Comparison of ENCODE assay signal across 26 mouse cellular contexts in the genomic region with DNA sequence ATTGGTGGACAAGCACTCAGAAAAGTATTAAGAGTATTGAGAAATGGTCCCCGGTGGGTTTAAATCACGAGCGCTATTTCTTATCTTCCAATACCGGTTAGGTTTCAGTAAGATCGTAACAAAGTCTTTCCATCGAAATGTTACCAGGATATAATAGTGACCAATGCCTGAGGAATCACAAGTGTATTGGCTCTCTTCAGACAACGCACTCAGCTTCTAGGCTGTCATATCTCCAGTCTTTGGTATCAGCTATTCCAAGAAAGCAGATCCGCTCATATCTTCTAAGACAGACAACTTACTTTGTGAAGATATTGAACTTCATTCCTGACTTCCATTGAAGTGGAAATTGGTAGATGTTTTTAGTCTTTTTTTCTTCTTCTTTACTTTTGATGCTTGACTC. TPM values are rescaled to one million over a fixed set of nuclear protein-coding genes. Genes with fewer than 3 reads are reported as not detected.
A peak's percentile ranks its signal among the peaks of the same experiment; 100 is the strongest.
DNase-seq lines count a peak whose midpoint lies in the region; ATAC-seq and TF ChIP-seq lines count a peak whose summit lies in the region.
"Had no signal": no experiment of that assay in that cellular context is flagged by ENCODE, and none has a peak within 500 bp of the region (broad histone marks: within the 10 kb centered on the region; RNA-seq: fewer than 3 reads in every experiment).

No protein-coding gene starts in this region.

- peak overlapping the region; percentile 71 for H3K27ac ChIP-seq in heart, adult 2 months
- H3K27ac ChIP-seq in liver, embryonic 11.5 days (ENCODE audit: low read depth, low read length), result no peak overlapping the region
- peak overlapping the region; percentile 88 for H3K27ac ChIP-seq in brown adipose tissue, adult 24 weeks (replicated peaks; ENCODE audit: low read depth, low read length)
- no peak overlapping the region for H3K27ac ChIP-seq in liver, postnatal 0 days (ENCODE audit: low read depth)
- H3K27ac ChIP-seq: embryonic facial prominence, embryonic 10.5 days; embryonic facial prominence, embryonic 15.5 days; hindbrain, embryonic 14.5 days; kidney, postnatal 0 days; limb, embryonic 10.5 days; limb, embryonic 15.5 days had no signal

- H3K27me3 ChIP-seq in heart, adult 2 months (ENCODE audit: control insufficient read depth, insufficient read depth, low read length), result no peaks in the 10 kb centered on the region
- H3K27me3 ChIP-seq in liver, embryonic 11.5 days (replicated peaks; ENCODE audit: control insufficient read depth, insufficient read depth, low read length), result no peaks in the 10 kb centered on the region
- no peaks in the 10 kb centered on the region for H3K27me3 ChIP-seq in liver, postnatal 0 days (ENCODE audit: insufficient read depth, low read length)
- H3K27me3 ChIP-seq: embryonic facial prominence, embryonic 15.5 days; heart, embryonic 15.5 days; limb, embryonic 15.5 days had no signal

- WGBS in heart, adult 2 months, result 82% methylated on average over 8 of the region's 8 CpGs
- 75% methylated on average over 8 of the region's 8 CpGs for WGBS in liver, embryonic 11.5 days
- WGBS in liver, postnatal 0 days (ENCODE audit: insufficient replicate concordance), result 81% methylated on average over 8 of the region's 8 CpGs

- H3K4me2 ChIP-seq in liver, embryonic 11.5 days, result peak overlapping the region; percentile 23
- peak overlapping the region; percentile 42; the same call in 1 of the 2 replicates for H3K4me2 ChIP-seq in liver, postnatal 0 days (ENCODE audit: low read depth, low read length)
- H3K4me2 ChIP-seq: embryonic facial prominence, embryonic 15.5 days; hindbrain, embryonic 14.5 days; limb, embryonic 15.5 days had no signal

- H3K4me1 ChIP-seq in heart, adult 2 months (ENCODE audit: control insufficient read depth, insufficient read depth, low read length), result peaks cover 3% of the 10 kb centered on the region
- no peaks in the 10 kb centered on the region for H3K4me1 ChIP-seq in liver, embryonic 11.5 days (replicated peaks; ENCODE audit: control insufficient read depth, insufficient read depth, low read length)
- peaks cover 13% of the 10 kb centered on the region for H3K4me1 ChIP-seq in brown adipose tissue, adult 24 weeks (ENCODE audit: control insufficient read depth, insufficient read depth, insufficient read length, low read length)
- peaks cover 6% of the 10 kb centered on the region; the same call in 1 of the 2 replicates for H3K4me1 ChIP-seq in liver, postnatal 0 days (ENCODE audit: insufficient read depth)
- H3K4me1 ChIP-seq: limb, embryonic 15.5 days had no signal

- no peak for TF ChIP-seq CTCF in heart, adult 2 months (IDR thresholded peaks at IDR 0.05)
- no peak for TF ChIP-seq CTCF in liver, postnatal 0 days (IDR thresholded peaks at IDR 0.05; ENCODE audit: low read depth)

- no peak for TF ChIP-seq POLR2A in heart, adult 2 months (IDR thresholded peaks at IDR 0.05; ENCODE audit: insufficient read depth, low read depth, low read length)

- DNase-seq in heart, adult 2 months, result no peak
- DNase-seq in heart, postnatal 25 days (ENCODE audit: low spot score), result no peak
- DNase-seq in liver, embryonic 11.5 days (ENCODE audit: low spot score), result no peak
- no peak for DNase-seq in liver
- no peak for DNase-seq in liver, postnatal 0 days
- DNase-seq in kidney, postnatal 36 days, result no peak
- no peak for DNase-seq in thymus, postnatal 10 days (ENCODE audit: low spot score in 2 of 2)
- DNase-seq: adrenal gland, postnatal 14 days; cerebellum, adult 2 months; cerebellum, postnatal 14 days; gastrocnemius, postnatal 36 days; heart, postnatal 4 days; kidney, adult 8-10 months; layer of hippocampus, postnatal 36 days; midbrain, embryonic 14.5 days had no signal

- ATAC-seq in liver, embryonic 11.5 days (replicated peaks; ENCODE audit: low FRiP score), result peak; percentile 71
- ATAC-seq in liver, postnatal 0 days, result no peak
- ATAC-seq: forebrain, embryonic 14.5 days; inflammation-experienced regulatory T-cells, adult 6 months; lung, postnatal 0 days had no signal

- no peak overlapping the region for H3K9ac ChIP-seq in heart, adult 2 months (ENCODE audit: low read depth, low read length)
- no peak overlapping the region for H3K9ac ChIP-seq in liver, embryonic 11.5 days (ENCODE audit: low read depth, low read length)
- H3K9ac ChIP-seq in liver, postnatal 0 days (replicated peaks), result no peak overlapping the region
- H3K9ac ChIP-seq: embryonic facial prominence, embryonic 15.5 days; heart, embryonic 15.5 days; hindbrain, embryonic 14.5 days; limb, embryonic 15.5 days had no signal

- TF ChIP-seq EP300 in heart, adult 2 months (IDR thresholded peaks at IDR 0.05; ENCODE audit: insufficient read depth, low read depth, low read length), result no peak
- TF ChIP-seq EP300 in liver, postnatal 0 days (IDR thresholded peaks at IDR 0.05; ENCODE audit: low read depth), result no peak

- H3K9me3 ChIP-seq in liver, embryonic 11.5 days (ENCODE audit: control insufficient read depth, low read length), result no peaks in the 10 kb centered on the region
- no peaks in the 10 kb centered on the region for H3K9me3 ChIP-seq in liver, postnatal 0 days (ENCODE audit: low read length)
- H3K9me3 ChIP-seq: embryonic facial prominence, embryonic 10.5 days; embryonic facial prominence, embryonic 15.5 days; heart, embryonic 15.5 days; limb, embryonic 10.5 days; limb, embryonic 15.5 days had no signal

- no peak overlapping the region for H3K4me3 ChIP-seq in heart, adult 2 months
- H3K4me3 ChIP-seq in liver, embryonic 11.5 days (ENCODE audit: low read depth, low read length), result no peak overlapping the region
- H3K4me3 ChIP-seq in brown adipose tissue, adult 24 weeks (ENCODE audit: insufficient read depth, low read depth, low read length), result peak overlapping the region; percentile 51
- no peak overlapping the region for H3K4me3 ChIP-seq in liver, postnatal 0 days (ENCODE audit: low read depth, low read length)
- H3K4me3 ChIP-seq: embryonic facial prominence, embryonic 15.5 days; heart, embryonic 15.5 days; limb, embryonic 10.5 days; limb, embryonic 15.5 days had no signal

- no peaks in the 10 kb centered on the region for H3K79me2 ChIP-seq in heart, adult 2 months (replicated peaks; ENCODE audit: control insufficient read depth, insufficient read depth, low read length)

- H3K36me3 ChIP-seq in heart, adult 2 months (ENCODE audit: control insufficient read depth, insufficient read depth, low read length), result no peaks in the 10 kb centered on the region; the same call in 1 of the 2 replicates
- H3K36me3 ChIP-seq in liver, embryonic 11.5 days (ENCODE audit: control insufficient read depth, insufficient read depth, low read length), result no peaks in the 10 kb centered on the region
- H3K36me3 ChIP-seq in liver, postnatal 0 days (replicated peaks; ENCODE audit: insufficient read depth, low read length), result no peaks in the 10 kb centered on the region
- H3K36me3 ChIP-seq: embryonic facial prominence, embryonic 10.5 days; embryonic facial prominence, embryonic 15.5 days; heart, embryonic 15.5 days; limb, embryonic 10.5 days; limb, embryonic 15.5 days had no signal

- intact Hi-C loops in heart, adult 2 months (cut with DNase I), result loop anchor here (2.0 kb wide), 2 partner anchors 26 to 72 kb away; no protein-coding TSS in a partner anchor
- intact Hi-C loops in heart, postnatal 25 days (cut with DNase I), result no loop called here

RNA-seq across cellular contexts. Expression of gene Pparg, which starts 15.7 kb away (rescaled TPM):
- total RNA-seq in heart, adult 2 months (2021), result 10 to 100 TPM; 11.6 to 11.7 TPM
- polyA plus RNA-seq in heart, adult 2 months (2012; rRNA removed), result 12.4 and 15.7 TPM in 2 replicates
- total RNA-seq in heart, postnatal 25 days (2021), result 10 to 100 TPM; 10.9 to 11.1 TPM
- 1.1 and 1.2 TPM in 2 replicates for polyA plus RNA-seq in liver, embryonic 11.5 days (2014; fragmentation: Nextera tagmentation; extraction: Ambion mirVana)
- polyA plus RNA-seq in brown adipose tissue, adult 24 weeks (2012; ENCODE audit: insufficient read depth, insufficient read length, missing spikeins), result 257 and 391 TPM in 2 replicates
- polyA plus RNA-seq in liver, postnatal 0 days (2015; fragmentation: Nextera tagmentation; extraction: Ambion mirVana), result 4.9 and 5.1 TPM in 2 replicates
- polyA plus RNA-seq: forebrain, embryonic 14.5 days had no signal

Comparison
In these comparisons a context has a peak if more than half of its experiments do, and no peak if none do; other contexts are left out.
1. H3K27ac ChIP-seq: peak in heart, adult 2 months (single experiment) and brown adipose tissue, adult 24 weeks (single experiment); none in liver, embryonic 11.5 days (single experiment) and liver, postnatal 0 days (single experiment).
2. RNA of gene Pparg, which starts 15.7 kb away (polyA plus RNA-seq): 257 to 391 TPM in brown adipose tissue, adult 24 weeks; 12.4 to 15.7 TPM in heart, adult 2 months, 4.9 to 5.1 TPM in liver, postnatal 0 days and 1.1 to 1.2 TPM in liver, embryonic 11.5 days; every median in the first group is over 10 times any median in the second.